Mouse (Mus musculus): ENCODE measurements around the gene Pcnp. TPM values are rescaled to one million over a fixed set of nuclear protein-coding genes. Genes with fewer than 3 reads are reported as not detected.
A peak's percentile ranks its signal among the peaks of the same experiment; 100 is the strongest.

Pcnp gene
- total and polyA plus RNA-seq, 3 experiments = 79.1 to 128 (median 88.5) TPM

DNA sequence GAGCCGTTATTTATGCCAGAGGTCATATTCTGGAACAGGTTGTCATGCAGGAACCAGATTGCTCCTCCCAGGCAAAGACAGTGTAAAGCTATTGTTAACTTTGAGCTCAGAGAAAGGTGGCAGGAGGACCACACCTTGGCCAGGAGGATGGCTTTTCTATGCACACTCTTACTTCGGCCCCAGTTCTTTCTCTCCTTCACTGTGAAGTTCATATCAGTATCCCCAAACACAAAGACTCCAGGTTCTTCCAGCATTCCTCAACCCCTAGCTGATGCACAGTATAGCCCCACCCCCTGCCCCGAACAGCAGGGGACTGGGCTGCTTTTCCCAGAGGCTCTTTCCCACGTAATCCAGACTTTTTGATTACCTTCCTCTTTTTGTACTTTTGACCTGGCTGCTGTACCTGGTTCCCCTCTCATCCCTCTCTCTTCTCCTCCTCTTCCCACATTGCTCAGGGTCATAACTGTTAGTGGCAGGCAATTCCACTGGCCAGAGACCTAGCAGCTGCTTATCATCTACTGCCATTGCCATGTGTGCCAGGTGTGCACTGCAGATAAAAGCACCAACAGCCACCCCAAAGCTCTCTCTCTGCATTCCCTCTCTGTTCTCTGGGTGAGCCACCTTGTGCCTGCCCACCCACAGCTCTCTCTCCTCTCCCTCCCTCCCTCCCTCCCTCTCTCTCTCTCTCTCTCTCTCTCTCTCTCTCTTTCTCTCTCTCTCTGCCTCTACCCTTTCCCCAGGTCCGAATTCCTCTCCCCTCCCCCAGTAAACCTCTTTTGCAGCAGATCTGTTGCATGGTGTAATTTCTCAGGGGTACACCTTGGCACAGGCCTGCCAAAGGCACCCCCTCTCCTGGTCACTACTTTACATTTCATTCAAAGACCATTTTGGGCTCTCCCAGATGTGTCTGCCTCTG is 42.0 kb upstream of the Pcnp start:
- Histone ChIP-seq H3K9ac (ENCODE audit: control insufficient read depth, low read depth, low read length, poor library complexity, severe bottlenecking) (peak overlapping the region; percentile 38), H3K36me3 (ENCODE audit: control insufficient read depth in 1 of 2, insufficient read depth in 2 of 2, low read length in 2 of 2) (peaks cover 0 to 33% of the 10 kb centered on the region in 2 experiments; a peak in 2 of 4 replicates), H3K4me1 (ENCODE audit: control insufficient read depth in 1 of 2, insufficient read depth in 2 of 2, low read length in 2 of 2) (peaks cover 20 to 39% of the 10 kb centered on the region in 2 experiments), H3K27me3 (ENCODE audit: control insufficient read depth in 1 of 2, insufficient read depth in 2 of 2, low read length in 2 of 2) (no peaks in the 10 kb centered on the region), H3K4me3 (ENCODE audit: control insufficient read depth in 1 of 2, insufficient read depth in 1 of 2, low read depth in 2 of 2, low read length in 2 of 2) (peak overlapping the region in 1 of 2 experiments; percentile 12; a peak in 1 of 4 replicates), H3K27ac (ENCODE audit: control insufficient read depth, low read depth, low read length) (peak overlapping the region; percentile 83), H3K9me3 (replicated peaks; ENCODE audit: insufficient read depth, low read length) (no peaks in the 10 kb centered on the region), H3K79me2 (ENCODE audit: control insufficient read depth, insufficient read depth, low read length, poor library complexity) (peaks cover 7% of the 10 kb centered on the region)
- TF ChIP-seq NRF1 (IDR thresholded peaks at IDR 0.05; ENCODE audit: insufficient read depth, low read depth, low read length, poor library complexity, severe bottlenecking) (no peak), BHLHE40 (IDR thresholded peaks at IDR 0.05; ENCODE audit: borderline replicate concordance, low read depth, low read length) (no peak), TAL1 (IDR thresholded peaks at IDR 0.05; ENCODE audit: low read length) (peak; percentile 96), MYB (IDR thresholded peaks at IDR 0.05; ENCODE audit: low read depth, low read length) (peak; percentile 68; the same call in 1 of the 2 replicates), ZC3H11A (IDR thresholded peaks at IDR 0.05; ENCODE audit: low read depth, low read length) (0 out of 2 replicates have a peak, but pooled peaks have one; percentile 13), ZMIZ1 (IDR thresholded peaks at IDR 0.05; ENCODE audit: low read depth, low read length) (no peak), POLR2AphosphoS5 (IDR thresholded peaks at IDR 0.05; ENCODE audit: borderline replicate concordance, low read depth, low read length) (no peak), ELF1 (IDR thresholded peaks at IDR 0.05; ENCODE audit: low read depth, low read length) (no peak), TCF12 (IDR thresholded peaks at IDR 0.05; ENCODE audit: low read depth, low read length) (peak; percentile 99), MEF2A (IDR thresholded peaks at IDR 0.05; ENCODE audit: extremely low read depth, insufficient replicate concordance, low read depth, low read length, poor library complexity, severe bottlenecking) (no peak), JUND (IDR thresholded peaks at IDR 0.05; ENCODE audit: low read depth, low read length) (peak; percentile 54; the same call in 1 of the 2 replicates), CHD2 (IDR thresholded peaks at IDR 0.05; ENCODE audit: low read length) (no peak), RCOR1 (IDR thresholded peaks at IDR 0.05; ENCODE audit: low read depth, low read length) (peak; percentile 73; the same call in 1 of the 2 replicates), SIN3A (IDR thresholded peaks at IDR 0.05; ENCODE audit: low read length) (peak; percentile 39; the same call in 1 of the 2 replicates), ZKSCAN1 (IDR thresholded peaks at IDR 0.05; ENCODE audit: low read depth, low read length) (no peak), GATA1 (IDR thresholded peaks at IDR 0.05; ENCODE audit: low read depth, low read length) (peak; percentile 96), MXI1 (IDR thresholded peaks at IDR 0.05; ENCODE audit: low read depth, low read length) (no peak), MAFK (IDR thresholded peaks at IDR 0.05; ENCODE audit: borderline replicate concordance, low read depth, low read length) (no peak), E2F4 (IDR thresholded peaks at IDR 0.05; ENCODE audit: borderline replicate concordance, low read depth, low read length) (no peak), MAZ (IDR thresholded peaks at IDR 0.05; ENCODE audit: low read depth, low read length) (peak; percentile 72; the same call in 1 of the 2 replicates), MYC (IDR thresholded peaks at IDR 0.05; ENCODE audit: low read depth, low read length) (no peak), EP300 (IDR thresholded peaks at IDR 0.05; ENCODE audit: low read depth in 1 of 2, low read length in 2 of 2) (peak; percentile 93 to 94), TBP (IDR thresholded peaks at IDR 0.05; ENCODE audit: low read depth, low read length) (peak; percentile 34; the same call in 1 of the 2 replicates), POLR2AphosphoS2 (IDR thresholded peaks at IDR 0.05; ENCODE audit: low read length) (no peak), POLR2A (IDR thresholded peaks at IDR 0.05; ENCODE audit: control insufficient read depth in 1 of 2, insufficient read depth in 1 of 2, low read depth in 1 of 2, low read length in 2 of 2, poor library complexity in 1 of 2) (no peak), GABPA (IDR thresholded peaks at IDR 0.05; ENCODE audit: low read depth, low read length) (no peak), ETS1 (IDR thresholded peaks at IDR 0.05; ENCODE audit: low read depth, low read length) (peak; percentile 90), KAT2A (conservative IDR thresholded peaks at IDR 0.05; ENCODE audit: low read depth, low read length) (no peak), USF2 (IDR thresholded peaks at IDR 0.05; ENCODE audit: borderline replicate concordance in 1 of 2, insufficient read depth in 1 of 2, low read depth in 1 of 2, low read length in 2 of 2) (no peak)
- DNase-seq (ENCODE audit: low read depth, low spot score) = peak; percentile 85

Measured in MEL (cell line).